Mouse (Mus musculus) midbrain, embryonic 11.5 days (tissue): ENCODE data around the gene Myl4. TPM values are rescaled to one million over a fixed set of nuclear protein-coding genes. Genes with fewer than 3 reads are reported as not detected.

Source experiments
- ATAC-seq: fragments of 200-750 bp; cut with Nextera tagmentation; 2 replicates; pipeline ENCODE4 v1.8.0; 2017; ENCODE audit warnings: moderate TSS enrichment, moderate library complexity; ENCODE audit not compliant: low FRiP score
- DNase-seq: peaks from one replicate; pipeline ENCODE4 v3.0.0; 2015; ENCODE audit warnings: low spot score; ENCODE audit errors: missing footprints
- H3K27ac ChIP-seq: fragments of 300-500 bp; sonication (generic); 2 replicates; pipeline ENCODE4 v1.5.1; 2014; ENCODE audit warnings: low read depth, low read length
- H3K27me3 ChIP-seq: fragments of 300-500 bp; sonication (generic); 2 replicates; pipeline ENCODE4 v1.6.1; 2014; ENCODE audit warnings: mild to moderate bottlenecking, low read length, moderate library complexity, mixed read lengths; ENCODE audit not compliant: control insufficient read depth, insufficient read depth
- H3K36me3 ChIP-seq: fragments of 300-500 bp; sonication (generic); 2 replicates; pipeline ENCODE4 v1.6.1; 2014; ENCODE audit warnings: mild to moderate bottlenecking, low read length, moderate library complexity, mixed read lengths; ENCODE audit not compliant: control insufficient read depth, insufficient read depth
- H3K4me1 ChIP-seq: fragments of 300-500 bp; sonication (generic); 2 replicates; pipeline ENCODE4 v1.6.1; 2014; ENCODE audit warnings: low read length; ENCODE audit not compliant: control insufficient read depth, insufficient read depth
- H3K4me2 ChIP-seq: fragments of 300-500 bp; sonication (generic); 2 replicates; pipeline ENCODE4 v1.6.1; 2014; ENCODE audit warnings: mild to moderate bottlenecking, moderate library complexity
- H3K4me3 ChIP-seq: fragments of 300-500 bp; sonication (generic); 2 replicates; pipeline ENCODE4 v1.5.1; 2014; ENCODE audit warnings: low read depth, low read length
- H3K9ac ChIP-seq: fragments of 300-500 bp; sonication (generic); 2 replicates; pipeline ENCODE4 v1.6.1; 2014; ENCODE audit warnings: low read length
- H3K9me3 ChIP-seq: fragments of 300-500 bp; sonication (generic); 2 replicates; pipeline ENCODE4 v1.6.1; 2016; ENCODE audit warnings: low read length; ENCODE audit not compliant: control insufficient read depth
- WGBS: fragments of 180-500 bp; shearing (Covaris S2); extraction: QIAGEN DNeasy Blood & Tissue Kit; methylation state at CpG from one replicate; pipeline ENCODE4 v1.1.7; 2014; 5-methylcytosine and 5-hydroxymethylcytosine counted together
- polyA plus RNA-seq: library from polyadenylated mRNA; unstranded; fragments of >200 nt; fragmentation: Nextera tagmentation; extraction: Ambion mirVana; gene quantifications from 2 replicates; pipeline ENCODE4 v1.2.1, GENCODE M21; 2014

Gene Myl4
- polyA plus RNA-seq, 1 experiment from 2014 or later, result 1.1 TPM

GRCm38 (mm10) chr11:104544507-104544906, 6.0 kb upstream of the Myl4 start:
- WGBS, result 92% methylated on average over 2 of the region's 2 CpGs
- H3K27me3 ChIP-seq, result no peaks in the 10 kb centered on the region

DNA sequence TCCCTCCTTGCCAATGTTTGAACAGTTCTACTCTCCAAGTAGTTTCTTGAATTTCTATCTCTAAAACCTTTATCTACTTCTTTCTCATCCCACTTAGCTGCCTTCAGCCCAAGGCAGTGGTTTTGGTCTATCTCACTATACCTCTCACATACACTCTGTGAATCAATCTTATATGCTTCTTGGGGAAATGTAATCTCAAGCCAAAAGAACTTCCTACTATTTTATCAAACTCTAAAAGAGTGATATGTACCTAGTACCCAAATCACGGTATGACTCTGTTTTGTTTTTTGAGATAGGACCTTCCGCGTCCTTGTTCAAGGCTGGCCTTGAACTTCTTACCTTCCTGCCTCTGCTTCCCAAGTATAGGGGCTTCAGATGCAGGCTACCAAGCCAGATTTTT, 3.0 kb upstream of the Myl4 start:
- no peak for ATAC-seq
- 98% methylated on average over 3 of the region's 3 CpGs for WGBS
- H3K9ac ChIP-seq, result no peak overlapping the region
- peaks cover 9% of the 10 kb centered on the region; the same call in 1 of the 2 replicates for H3K4me1 ChIP-seq
- H3K9me3 ChIP-seq, result no peaks in the 10 kb centered on the region
- no peak for DNase-seq
- no peak overlapping the region for H3K27ac ChIP-seq
- H3K4me3 ChIP-seq, result no peak overlapping the region
- no peaks in the 10 kb centered on the region for H3K36me3 ChIP-seq
- no peak overlapping the region for H3K4me2 ChIP-seq
- H3K27me3 ChIP-seq, result no peaks in the 10 kb centered on the region

More at GRCm38 (mm10) chr11:104544507-104544906, 6.0 kb upstream of the Myl4 start:
- peaks cover 6% of the 10 kb centered on the region; the same call in 1 of the 2 replicates for H3K4me1 ChIP-seq
- no peak overlapping the region for H3K9ac ChIP-seq
- no peaks in the 10 kb centered on the region for H3K9me3 ChIP-seq
- no peak for DNase-seq
- no peak overlapping the region for H3K27ac ChIP-seq
- no peak for ATAC-seq
- H3K4me3 ChIP-seq, result no peak overlapping the region
- H3K4me2 ChIP-seq, result no peak overlapping the region
- no peaks in the 10 kb centered on the region for H3K36me3 ChIP-seq

GRCm38 (mm10) chr11:104549438-104550405, 741 bp upstream of the Myl4 start:
- H3K4me1 ChIP-seq, result peaks cover 9% of the 10 kb centered on the region; the same call in 1 of the 2 replicates
- H3K4me2 ChIP-seq, result peak overlapping the region; percentile 64
- no peaks in the 10 kb centered on the region for H3K9me3 ChIP-seq
- H3K9ac ChIP-seq, result peak overlapping the region; percentile 100
- ATAC-seq, result no peak; the same call in 1 of the 2 replicates
- H3K27ac ChIP-seq, result peak overlapping the region; percentile 60
- H3K4me3 ChIP-seq, result peak overlapping the region; percentile 97
- peak; percentile 98 for DNase-seq
- no peaks in the 10 kb centered on the region for H3K36me3 ChIP-seq
- under 1% methylated on average over 53 of the region's 53 CpGs for WGBS
- no peaks in the 10 kb centered on the region for H3K27me3 ChIP-seq

DNA sequence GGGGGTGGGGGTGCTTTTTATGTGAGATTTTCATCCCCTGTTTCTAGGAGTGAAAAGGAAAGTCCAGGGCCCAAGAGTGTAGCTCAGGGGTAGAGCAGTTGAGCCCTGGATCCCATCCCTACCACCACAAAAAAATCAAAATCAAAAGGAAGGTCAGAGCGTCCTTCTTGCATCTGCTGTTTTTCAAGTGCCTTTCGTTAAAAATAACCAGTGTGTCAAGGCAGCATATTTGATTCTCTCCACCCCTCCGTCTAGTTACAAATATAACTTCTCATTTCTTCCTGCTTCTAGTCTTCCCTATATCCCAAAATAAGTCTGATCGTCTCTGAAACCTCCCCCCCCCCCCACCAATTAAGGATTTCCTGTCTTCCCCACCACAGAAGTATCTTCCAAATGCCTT, 7.6 kb downstream of the Myl4 start:
- 86% methylated on average over 4 of the region's 4 CpGs for WGBS
- ATAC-seq (no peak), DNase-seq (no peak)
- no peaks in the 10 kb centered on the region for H3K27me3 ChIP-seq
- H3K36me3 ChIP-seq, result no peaks in the 10 kb centered on the region
- H3K4me1 ChIP-seq, result no peaks in the 10 kb centered on the region
- H3K9me3 ChIP-seq, result no peaks in the 10 kb centered on the region
- H3K27ac ChIP-seq, result no peak overlapping the region
- no peak overlapping the region for H3K4me3 ChIP-seq
- no peak overlapping the region for H3K4me2 ChIP-seq
- H3K9ac ChIP-seq, result no peak overlapping the region

- no peak for ATAC-seq
Measured at GRCm38 (mm10) chr11:104558651-104559403, 8.4 kb downstream of the Myl4 start.

DNA sequence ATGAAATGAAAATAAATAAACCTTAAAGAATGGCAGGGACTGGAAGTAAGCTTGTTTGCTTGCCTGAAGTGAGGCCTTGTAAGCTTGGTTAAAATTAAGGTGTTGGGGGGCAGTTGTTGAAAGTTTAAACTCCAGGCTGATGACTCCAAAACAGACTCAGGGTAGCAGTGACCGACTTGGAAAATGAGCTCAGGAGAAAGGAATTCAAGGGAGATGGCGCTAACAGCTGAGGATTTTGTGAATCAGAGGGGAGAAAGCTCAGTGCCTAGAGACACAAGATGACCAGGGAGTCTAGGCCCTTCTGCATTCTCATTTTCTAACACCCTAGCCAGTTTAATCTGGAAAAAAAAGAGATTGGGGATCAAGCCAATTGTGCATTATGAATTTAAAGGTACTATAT, 10.5 kb downstream of the Myl4 start:
- Histone ChIP-seq H3K9me3 (no peaks in the 10 kb centered on the region), H3K27ac (no peak overlapping the region), H3K9ac (no peak overlapping the region), H3K4me3 (no peak overlapping the region), H3K27me3 (no peaks in the 10 kb centered on the region), H3K4me1 (no peaks in the 10 kb centered on the region), H3K4me2 (no peak overlapping the region), H3K36me3 (no peaks in the 10 kb centered on the region)
- 63% methylated on average over 2 of the region's 2 CpGs for WGBS
- ATAC-seq (no peak), DNase-seq (no peak)

More at GRCm38 (mm10) chr11:104558651-104559403, 8.4 kb downstream of the Myl4 start:
- Histone ChIP-seq H3K27ac (no peak overlapping the region), H3K36me3 (no peaks in the 10 kb centered on the region), H3K4me3 (no peak overlapping the region), H3K4me2 (no peak overlapping the region), H3K9ac (no peak overlapping the region), H3K9me3 (no peaks in the 10 kb centered on the region), H3K27me3 (no peaks in the 10 kb centered on the region), H3K4me1 (no peaks in the 10 kb centered on the region)
- 64% methylated on average over 4 of the region's 4 CpGs for WGBS
- DNase-seq, result no peak

- Histone ChIP-seq H3K27me3 (no peaks in the 10 kb centered on the region), H3K36me3 (no peaks in the 10 kb centered on the region), H3K4me3 (no peak overlapping the region), H3K9ac (no peak overlapping the region), H3K27ac (no peak overlapping the region), H3K4me2 (no peak overlapping the region), H3K4me1 (no peaks in the 10 kb centered on the region), H3K9me3 (no peaks in the 10 kb centered on the region)
- DNase-seq, result no peak
- ATAC-seq, result no peak
- 83% methylated on average over 1 of the region's 1 CpGs for WGBS
Measured at GRCm38 (mm10) chr11:104563496-104563895, 13.0 kb downstream of the Myl4 start.

- Histone ChIP-seq H3K4me2 (no peak overlapping the region), H3K36me3 (no peaks in the 10 kb centered on the region), H3K27ac (no peak overlapping the region), H3K9me3 (no peaks in the 10 kb centered on the region), H3K27me3 (no peaks in the 10 kb centered on the region), H3K4me1 (no peaks in the 10 kb centered on the region), H3K9ac (no peak overlapping the region), H3K4me3 (no peak overlapping the region)
- no peak for ATAC-seq
- 87% methylated on average over 9 of the region's 9 CpGs for WGBS
- DNase-seq, result no peak
Measured at GRCm38 (mm10) chr11:104565172-104565571, 14.7 kb downstream of the Myl4 start.

GRCm38 (mm10) chr11:104566097-104566496, 15.6 kb downstream of the Myl4 start:
- Histone ChIP-seq H3K36me3 (no peaks in the 10 kb centered on the region), H3K9me3 (no peaks in the 10 kb centered on the region), H3K27ac (no peak overlapping the region), H3K4me1 (no peaks in the 10 kb centered on the region), H3K4me3 (no peak overlapping the region), H3K9ac (no peak overlapping the region), H3K27me3 (no peaks in the 10 kb centered on the region), H3K4me2 (no peak overlapping the region)
- 90% methylated on average over 6 of the region's 6 CpGs for WGBS
- ATAC-seq, result no peak
- no peak for DNase-seq
